Mouse (Mus musculus) ES-Bruce4 (cell line): ENCODE measurements at regions not wholly inside any gene's neighbourhood (a gene's known extent, or its start where the extent isn't known, plus 50 kb on each side); places are given as distances from the start of the nearest gene placed in this dataset.

ENCODE experiments used
- CTCF ChIP-seq: IDR thresholded peaks from one replicate; pipeline ENCODE4 v1.8.1; 2011; ENCODE audit warnings: low read depth, low read length
- EP300 ChIP-seq: IDR thresholded peaks from 2 replicates; pipeline ENCODE4 v1.6.1; 2011; ENCODE audit warnings: low read depth, low read length; ENCODE audit not compliant: insufficient read depth
- POLR2A ChIP-seq: IDR thresholded peaks from one replicate; pipeline ENCODE4 v1.8.1; 2011; ENCODE audit warnings: low read length; ENCODE audit not compliant: insufficient read depth

DNA sequence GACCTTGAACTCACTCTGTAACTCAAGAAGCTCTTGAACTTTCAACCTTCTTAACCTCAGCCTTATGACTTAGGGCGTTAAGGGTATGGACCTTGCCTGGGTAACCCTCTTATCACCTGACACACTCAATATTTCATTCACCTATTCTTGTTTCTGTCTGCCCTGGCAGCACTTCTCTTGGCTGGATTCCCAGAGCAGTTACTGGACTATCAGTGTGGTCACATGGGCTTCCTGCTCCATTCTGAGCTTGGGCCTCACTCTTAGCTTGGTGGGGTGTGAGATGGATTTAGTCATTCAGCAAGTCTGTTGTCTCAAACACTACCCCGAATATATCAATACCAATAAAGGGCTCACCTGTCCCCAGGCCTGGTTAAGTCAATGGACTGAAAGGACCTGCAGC is 67.0 kb upstream of the Ctnnbl1 start:
- no peak for TF ChIP-seq CTCF
- no peak for TF ChIP-seq POLR2A
- TF ChIP-seq EP300, result no peak
